Mouse (Mus musculus) embryonic fibroblast, embryonic 13.5 days (primary cell): ENCODE measurements around the gene Cd3e. TPM values are rescaled to one million over a fixed set of nuclear protein-coding genes. Genes with fewer than 3 reads are reported as not detected.

Source experiments
- H3K27ac ChIP-seq: 2 replicates; pipeline ENCODE4 v1.5.1; 2012; ENCODE audit warnings: low read length, control low read depth, inconsistent platforms; ENCODE audit not compliant: insufficient read depth
- H3K4me1 ChIP-seq: 2 replicates; pipeline ENCODE4 v1.6.1; 2011; ENCODE audit warnings: low read length; ENCODE audit not compliant: control insufficient read depth, insufficient read depth
- H3K4me3 ChIP-seq: 2 replicates; pipeline ENCODE4 v1.5.1; 2011; ENCODE audit warnings: mild to moderate bottlenecking, control low read depth, low read length; ENCODE audit not compliant: insufficient read depth
- CTCF ChIP-seq: IDR thresholded peaks from 2 replicates; pipeline ENCODE4 v1.5.1; 2011; ENCODE audit warnings: mild to moderate bottlenecking, control low read depth, low read length, moderate library complexity, borderline replicate concordance; ENCODE audit not compliant: insufficient read depth
- POLR2A ChIP-seq: IDR thresholded peaks from 2 replicates; pipeline ENCODE4 v1.6.1; 2011; ENCODE audit warnings: low read depth, mild to moderate bottlenecking, control low read depth, low read length, moderate library complexity
- polyA plus RNA-seq: library from polyadenylated mRNA; stranded (reverse); fragments of >200 nt; gene quantifications from 2 replicates; pipeline ENCODE4 v1.2.4, GENCODE M21; 2011; ENCODE audit warnings: low read depth; ENCODE audit not compliant: missing spikeins, insufficient read length

Gene Cd3e
- polyA plus RNA-seq, 1 experiment, result not detected

- Histone ChIP-seq H3K4me3 (peak within 1 kb of the TSS; percentile 97), H3K27ac (peak within 1 kb of the TSS; percentile 78), H3K4me1 (peaks cover 3% of the 10 kb centered on the region; the same call in 1 of the 2 replicates)
- TF ChIP-seq POLR2A, result peak; percentile 89
- TF ChIP-seq CTCF, result no peak
Observed at GRCm38 (mm10) chr9:44965126-44965832, 44.1 kb downstream of the Cd3e start, which contains the start of gene Ube4a. Gene Ube4a (minus strand): TSS chr9:44965600.

GRCm38 (mm10) chr9:44954432-44954831 is 55.0 kb downstream of the Cd3e start:
- H3K4me3 ChIP-seq, result no peak overlapping the region
- H3K4me1 ChIP-seq, result no peaks in the 10 kb centered on the region
- TF ChIP-seq CTCF (no peak), POLR2A (no peak)
- H3K27ac ChIP-seq, result no peak overlapping the region

Other genes with a start within 250 kb of the Cd3e start
- gene Arcn1, start 241.8 kb downstream of the Cd3e start, polyA plus RNA-seq, result 255 and 260 TPM in 2 replicates
- gene Ift46, start 241.7 kb downstream of the Cd3e start, polyA plus RNA-seq, result 128 and 132 TPM in 2 replicates
- gene Tmem25, start 210.3 kb downstream of the Cd3e start, polyA plus RNA-seq, result 0.65 and 0.90 TPM in 2 replicates
- gene Ttc36, start 206.6 kb downstream of the Cd3e start, polyA plus RNA-seq, result 0.79 TPM in 1 of 2 replicates, not detected in the other
- gene Kmt2a, start 128.3 kb downstream of the Cd3e start, polyA plus RNA-seq, result 29.0 and 32.1 TPM in 2 replicates
- gene Atp5l, start 88.9 kb downstream of the Cd3e start, polyA plus RNA-seq, result 281 and 285 TPM in 2 replicates
- gene Ube4a, start 44.0 kb downstream of the Cd3e start, polyA plus RNA-seq, result 56.9 and 64.4 TPM in 2 replicates
- not detected in 2 replicates for gene Cd3g, start 29.2 kb downstream of the Cd3e start, polyA plus RNA-seq
- not detected in 2 replicates for gene Cd3d, start 27.8 kb downstream of the Cd3e start, polyA plus RNA-seq
- 0.77 and 1.2 TPM in 2 replicates for gene Mpzl2, start 30.2 kb upstream of the Cd3e start, polyA plus RNA-seq
- 3.4 and 4.0 TPM in 2 replicates for gene Mpzl3, start 45.6 kb upstream of the Cd3e start, polyA plus RNA-seq
- not detected in 2 replicates for gene Jaml, start 69.6 kb upstream of the Cd3e start, polyA plus RNA-seq
- gene Scn2b, start 108.2 kb upstream of the Cd3e start, polyA plus RNA-seq, result 0.28 and 0.83 TPM in 2 replicates
- gene Scn4b, start 128.8 kb upstream of the Cd3e start, polyA plus RNA-seq, result not detected in 2 replicates
- not detected in 2 replicates for gene BC049352, start 172.4 kb upstream of the Cd3e start, polyA plus RNA-seq
- gene Tmprss4, start 194.5 kb upstream of the Cd3e start, polyA plus RNA-seq, result not detected in 2 replicates